Mouse (Mus musculus) bone marrow, adult 2 months (tissue): Measurements from ENCODE around the gene Tmem245. TPM values are rescaled to one million over a fixed set of nuclear protein-coding genes. Genes with fewer than 3 reads are reported as not detected.

Source experiments
- H3K27ac ChIP-seq: fragments of 200-500 bp; 2 replicates; pipeline ENCODE4 v1.5.1; 2012; ENCODE audit warnings: low read depth, mild to moderate bottlenecking, control low read depth, inconsistent platforms, low read length; ENCODE audit not compliant: control insufficient read depth, poor library complexity, insufficient read depth
- H3K4me1 ChIP-seq: fragments of 200-500 bp; 2 replicates; pipeline ENCODE4 v1.6.1; 2011; ENCODE audit warnings: low read length; ENCODE audit not compliant: control insufficient read depth, insufficient read depth
- H3K4me3 ChIP-seq: fragments of 200-500 bp; replicated peaks from 2 replicates; pipeline ENCODE3; 2011; ENCODE audit warnings: mild to moderate bottlenecking, low read depth, low read length, control low read depth; ENCODE audit not compliant: control insufficient read depth
- CTCF ChIP-seq: fragments of 200-500 bp; IDR thresholded peaks from 2 replicates; pipeline ENCODE4 v1.5.1; 2011; ENCODE audit warnings: low read length, control low read depth; ENCODE audit not compliant: control insufficient read depth, insufficient read depth
- POLR2A ChIP-seq: fragments of 200-500 bp; IDR thresholded peaks from 2 replicates; pipeline ENCODE4 v1.6.1; 2011; ENCODE audit warnings: low read depth, mild to moderate bottlenecking, control low read depth, low read length, borderline replicate concordance; ENCODE audit not compliant: control insufficient read depth
- WGBS: fragments of 180-500 bp; shearing (Covaris S2); methylation state at CpG from one replicate; pipeline ENCODE4 v1.1.7; 2018; 5-methylcytosine and 5-hydroxymethylcytosine counted together
- polyA plus RNA-seq: library from polyadenylated mRNA; stranded (reverse); fragments of >200 nt; gene quantifications from 2 replicates; pipeline ENCODE4 v1.2.4, GENCODE M21; 2011; ENCODE audit warnings: low replicate concordance; ENCODE audit not compliant: missing spikeins, insufficient read depth, insufficient read length

The Tmem245 gene
- polyA plus RNA-seq, 1 experiment = 8.5 TPM

- WGBS = 88% methylated on average over 7 of the region's 7 CpGs
- H3K4me3 ChIP-seq = no peak overlapping the region
- no peak for TF ChIP-seq POLR2A
- no peak for TF ChIP-seq CTCF
- H3K27ac ChIP-seq = no peak overlapping the region
- no peaks in the 10 kb centered on the region for H3K4me1 ChIP-seq
Measured at GRCm38 (mm10) chr4:56831998-56832397, 115.2 kb downstream of the Tmem245 start.

GRCm38 (mm10) chr4:56831013-56831609, 116.1 kb downstream of the Tmem245 start:
- H3K4me3 ChIP-seq = no peak overlapping the region
- H3K4me1 ChIP-seq = peaks cover 2% of the 10 kb centered on the region
- 44% methylated on average over 13 of the region's 13 CpGs for WGBS
- TF ChIP-seq POLR2A (no peak), CTCF (no peak)
- no peak overlapping the region for H3K27ac ChIP-seq

- TF ChIP-seq CTCF (no peak), POLR2A (no peak)
- H3K27ac ChIP-seq = no peak overlapping the region
- H3K4me3 ChIP-seq = no peak overlapping the region
- 76% methylated on average over 7 of the region's 7 CpGs for whole genome bisulfite sequencing
- H3K4me1 ChIP-seq = peaks cover 2% of the 10 kb centered on the region
Measured at GRCm38 (mm10) chr4:56829511-56829921, 117.7 kb downstream of the Tmem245 start.

GRCm38 (mm10) chr4:56828932-56829331, 118.3 kb downstream of the Tmem245 start:
- WGBS = 80% methylated on average over 3 of the region's 3 CpGs
- Histone ChIP-seq H3K4me1 (peaks cover 2% of the 10 kb centered on the region), H3K4me3 (no peak overlapping the region), H3K27ac (no peak overlapping the region)
- no peak for TF ChIP-seq CTCF
- TF ChIP-seq POLR2A = no peak

- 84% methylated on average over 9 of the region's 9 CpGs for WGBS
- no peak for TF ChIP-seq POLR2A
- no peak for TF ChIP-seq CTCF
Measured at GRCm38 (mm10) chr4:56824231-56824630, 123.0 kb downstream of the Tmem245 start.

GRCm38 (mm10) chr4:56820017-56820550, 127.2 kb downstream of the Tmem245 start:
- no peak for TF ChIP-seq POLR2A
- no peak for TF ChIP-seq CTCF
- Histone ChIP-seq H3K27ac (no peak overlapping the region), H3K4me1 (no peaks in the 10 kb centered on the region), H3K4me3 (no peak overlapping the region)

More at GRCm38 (mm10) chr4:56824231-56824630, 123.0 kb downstream of the Tmem245 start:
- Histone ChIP-seq H3K4me1 (peaks cover 2% of the 10 kb centered on the region), H3K27ac (no peak overlapping the region), H3K4me3 (no peak overlapping the region)

Other genes starting within 250 kb of the Tmem245 start
- not detected in 2 replicates for gene Gm26657, start 207.4 kb downstream of the Tmem245 start, polyA plus RNA-seq
- gene Actl7b, start 206.0 kb downstream of the Tmem245 start, polyA plus RNA-seq = 2.1 TPM in 1 of 2 replicates, not detected in the other
- gene Actl7a, start 204.0 kb downstream of the Tmem245 start, polyA plus RNA-seq = not detected in 2 replicates
- 20.2 and 44.5 TPM in 2 replicates for gene Elp1, start 145.1 kb downstream of the Tmem245 start, polyA plus RNA-seq
- gene Fam206a, start 145.1 kb downstream of the Tmem245 start, polyA plus RNA-seq = 3.7 and 4.2 TPM in 2 replicates
- 5.8 and 9.5 TPM in 2 replicates for gene Ctnnal1, start 82.2 kb downstream of the Tmem245 start, polyA plus RNA-seq
- not detected in 2 replicates for gene Frrs1l, start 43.0 kb upstream of the Tmem245 start, polyA plus RNA-seq
- gene Epb41l4b, start 196.0 kb upstream of the Tmem245 start, polyA plus RNA-seq = 3.3 and 3.5 TPM in 2 replicates